Mouse (Mus musculus) MEL (cell line): ENCODE measurements around the gene Htatip2. TPM values are rescaled to one million over a fixed set of nuclear protein-coding genes. Genes with fewer than 3 reads are reported as not detected.

Source experiments
- DNase-seq: peaks from one replicate; pipeline ENCODE4 v3.0.0; 2011; ENCODE audit warnings: low read depth, low spot score
- H3K27ac ChIP-seq: 2 replicates; pipeline ENCODE4 v1.5.1; 2012; ENCODE audit warnings: low read depth, mild to moderate bottlenecking, control low read depth, low read length, moderate library complexity; ENCODE audit not compliant: control insufficient read depth
- H3K27me3 ChIP-seq, 2 experiments: fragments of 150-350 bp in 1 of 2; sonication (generic) in 1 of 2; 2 replicates each; pipeline ENCODE4 v1.6.1; 2012; ENCODE audit warnings: low read length in 2 of 2, mild to moderate bottlenecking in 2 of 2, improper control_type of control experiment in 1 of 2, moderate library complexity in 1 of 2; ENCODE audit not compliant: insufficient read depth in 2 of 2, control insufficient read depth in 1 of 2
- H3K36me3 ChIP-seq, 2 experiments: 2 replicates each; pipeline ENCODE4 v1.6.1; 2012 to 2014; ENCODE audit warnings: low read length in 2 of 2, improper control_type of control experiment in 1 of 2, inconsistent platforms in 1 of 2, mild to moderate bottlenecking in 1 of 2; ENCODE audit not compliant: insufficient read depth in 2 of 2, control insufficient read depth in 1 of 2
- H3K4me1 ChIP-seq, 2 experiments: fragments of 150-350 bp in 1 of 2; sonication (generic) in 1 of 2; 2 replicates each; pipeline ENCODE4 v1.6.1; 2012; ENCODE audit warnings: low read length in 2 of 2, improper control_type of control experiment in 1 of 2, mild to moderate bottlenecking in 1 of 2; ENCODE audit not compliant: insufficient read depth in 2 of 2, control insufficient read depth in 1 of 2
- H3K4me3 ChIP-seq, 2 experiments: fragments of 150-350 bp in 1 of 2; sonication (generic) in 1 of 2; 2 replicates each; pipeline ENCODE4 v1.5.1; 2012; ENCODE audit warnings: low read depth in 2 of 2, low read length in 2 of 2, mild to moderate bottlenecking in 2 of 2, moderate library complexity in 2 of 2, control low read depth in 1 of 2, improper control_type of control experiment in 1 of 2; ENCODE audit not compliant: control insufficient read depth in 1 of 2, insufficient read depth in 1 of 2
- H3K79me2 ChIP-seq: 2 replicates; pipeline ENCODE4 v1.6.1; 2012; ENCODE audit warnings: mild to moderate bottlenecking, low read length, moderate library complexity; ENCODE audit not compliant: control insufficient read depth, poor library complexity, insufficient read depth
- H3K9ac ChIP-seq: 2 replicates; pipeline ENCODE4 v1.6.1; 2012; ENCODE audit warnings: low read depth, mild to moderate bottlenecking, control low read depth, low read length, moderate library complexity; ENCODE audit not compliant: control insufficient read depth, poor library complexity, severe bottlenecking
- H3K9me3 ChIP-seq: fragments of 150-350 bp; sonication (generic); replicated peaks from 2 replicates; pipeline ENCODE4 v1.6.1; 2012; ENCODE audit warnings: mild to moderate bottlenecking, low read length, improper control_type of control experiment, moderate library complexity; ENCODE audit not compliant: insufficient read depth
- BHLHE40 ChIP-seq: IDR thresholded peaks from 2 replicates; pipeline ENCODE4 v1.6.1; 2012; ENCODE audit warnings: low read depth, mild to moderate bottlenecking, inconsistent platforms, low read length, improper control_type of control experiment, borderline replicate concordance
- CTCF ChIP-seq, 3 experiments: IDR thresholded peaks in 2 of 3; conservative IDR thresholded peaks in 1 of 3; 2 replicates each; pipeline ENCODE4 v1.5.1; 2011 to 2012; ENCODE audit warnings: low read length in 3 of 3, low read depth in 2 of 3, mild to moderate bottlenecking in 2 of 3, improper control_type of control experiment in 1 of 3, inconsistent platforms in 1 of 3, mixed read lengths in 1 of 3, moderate library complexity in 1 of 3; ENCODE audit not compliant: control insufficient read depth in 1 of 3, insufficient read depth in 1 of 3, poor library complexity in 1 of 3, severe bottlenecking in 1 of 3
- ELF1 ChIP-seq: IDR thresholded peaks from 2 replicates; pipeline ENCODE4 v1.6.1; 2014; ENCODE audit warnings: low read depth, mild to moderate bottlenecking, inconsistent platforms, low read length, improper control_type of control experiment, moderate library complexity
- GABPA ChIP-seq: IDR thresholded peaks from 2 replicates; pipeline ENCODE4 v1.6.1; 2012; ENCODE audit warnings: low read depth, mild to moderate bottlenecking, inconsistent platforms, low read length, improper control_type of control experiment, moderate library complexity
- GATA1 ChIP-seq: IDR thresholded peaks from 2 replicates; pipeline ENCODE4 v1.6.1; 2011; ENCODE audit warnings: low read depth, low read length, improper control_type of control experiment
- JUND ChIP-seq: IDR thresholded peaks from 2 replicates; pipeline ENCODE4 v1.6.1; 2011; ENCODE audit warnings: low read depth, mild to moderate bottlenecking, improper control_type of control experiment, low read length
- MAFK ChIP-seq: IDR thresholded peaks from 2 replicates; pipeline ENCODE4 v1.6.1; 2011; ENCODE audit warnings: low read depth, mild to moderate bottlenecking, low read length, improper control_type of control experiment, borderline replicate concordance
- MAX ChIP-seq: IDR thresholded peaks from 2 replicates; pipeline ENCODE4 v1.6.1; 2011; ENCODE audit warnings: low read length, improper control_type of control experiment
- MYB ChIP-seq: IDR thresholded peaks from 2 replicates; pipeline ENCODE4 v1.6.1; 2011; ENCODE audit warnings: mild to moderate bottlenecking, low read depth, low read length, improper control_type of control experiment
- MYC ChIP-seq: IDR thresholded peaks from 2 replicates; pipeline ENCODE4 v1.6.1; 2011; ENCODE audit warnings: low read depth, mild to moderate bottlenecking, low read length, improper control_type of control experiment, moderate library complexity
- NELFE ChIP-seq: IDR thresholded peaks from 2 replicates; pipeline ENCODE4 v1.6.1; 2011; ENCODE audit warnings: low read depth, low read length, improper control_type of control experiment
- NRF1 ChIP-seq: IDR thresholded peaks from 2 replicates; pipeline ENCODE4 v1.6.1; 2014; ENCODE audit warnings: low read depth, mild to moderate bottlenecking, inconsistent platforms, low read length, improper control_type of control experiment, moderate library complexity; ENCODE audit not compliant: poor library complexity, insufficient read depth, severe bottlenecking
- POLR2A ChIP-seq, 2 experiments: IDR thresholded peaks; 2 replicates each; pipeline ENCODE4 v1.6.1; 2011 to 2012; ENCODE audit warnings: low read length in 2 of 2, mild to moderate bottlenecking in 2 of 2, control low read depth in 1 of 2, improper control_type of control experiment in 1 of 2, low read depth in 1 of 2, moderate library complexity in 1 of 2; ENCODE audit not compliant: control insufficient read depth in 1 of 2, insufficient read depth in 1 of 2, poor library complexity in 1 of 2
- POLR2AphosphoS2 ChIP-seq: IDR thresholded peaks from 2 replicates; pipeline ENCODE4 v1.6.1; 2011; ENCODE audit warnings: low read length, improper control_type of control experiment
- POLR2AphosphoS5 ChIP-seq: IDR thresholded peaks from 2 replicates; pipeline ENCODE4 v1.6.1; 2012; ENCODE audit warnings: low read depth, borderline replicate concordance, mild to moderate bottlenecking, inconsistent platforms, low read length, moderate library complexity, mixed read lengths
- RAD21 ChIP-seq: IDR thresholded peaks from 2 replicates; pipeline ENCODE4 v1.6.1; 2011; ENCODE audit warnings: mild to moderate bottlenecking, low read depth, low read length, improper control_type of control experiment
- RCOR1 ChIP-seq: IDR thresholded peaks from 2 replicates; pipeline ENCODE4 v1.6.1; 2012; ENCODE audit warnings: low read depth, mild to moderate bottlenecking, inconsistent platforms, low read length, improper control_type of control experiment
- SIN3A ChIP-seq: IDR thresholded peaks from 2 replicates; pipeline ENCODE4 v1.6.1; 2012; ENCODE audit warnings: low read length, improper control_type of control experiment, inconsistent platforms
- TAL1 ChIP-seq: IDR thresholded peaks from 2 replicates; pipeline ENCODE4 v1.6.1; 2012; ENCODE audit warnings: mild to moderate bottlenecking, inconsistent platforms, low read length, moderate library complexity, mixed read lengths
- TBP ChIP-seq: IDR thresholded peaks from 2 replicates; pipeline ENCODE4 v1.8.0; 2011; ENCODE audit warnings: low read depth, low read length, improper control_type of control experiment
- TCF12 ChIP-seq: IDR thresholded peaks from 2 replicates; pipeline ENCODE4 v1.6.1; 2014; ENCODE audit warnings: low read depth, mild to moderate bottlenecking, inconsistent platforms, low read length, improper control_type of control experiment, moderate library complexity
- USF2 ChIP-seq, 2 experiments: IDR thresholded peaks; 2 replicates each; pipeline ENCODE4 v1.6.1; 2011 to 2012; ENCODE audit warnings: improper control_type of control experiment in 2 of 2, low read length in 2 of 2, borderline replicate concordance in 1 of 2, inconsistent platforms in 1 of 2, low read depth in 1 of 2, mild to moderate bottlenecking in 1 of 2; ENCODE audit not compliant: insufficient read depth in 1 of 2
- ZKSCAN1 ChIP-seq: IDR thresholded peaks from 2 replicates; pipeline ENCODE4 v1.6.1; 2012; ENCODE audit warnings: low read depth, mild to moderate bottlenecking, inconsistent platforms, low read length, improper control_type of control experiment, moderate library complexity
- ZMIZ1 ChIP-seq: IDR thresholded peaks from 2 replicates; pipeline ENCODE4 v1.6.1; 2012; ENCODE audit warnings: low read depth, mild to moderate bottlenecking, inconsistent platforms, low read length, improper control_type of control experiment, moderate library complexity
- ZNF384 ChIP-seq: IDR thresholded peaks from 2 replicates; pipeline ENCODE4 v1.6.1; 2012; ENCODE audit warnings: low read depth, mild to moderate bottlenecking, inconsistent platforms, low read length, improper control_type of control experiment
- polyA plus RNA-seq, 2 experiments: library from polyadenylated mRNA; stranded (reverse) in 1 of 2; unstranded in 1 of 2; fragments of >175 nt in 1 of 2; fragments of >200 nt in 1 of 2; gene quantifications; 2 replicates each; pipeline versions ENCODE4 v1.2.1 to v1.2.4; 2012; ENCODE audit warnings: low replicate concordance in 2 of 2, low read depth in 1 of 2; ENCODE audit not compliant: insufficient read length in 2 of 2, insufficient read depth in 1 of 2, missing spikeins in 1 of 2
- total RNA-seq: library from RNA; depleted of rRNA; stranded (reverse); fragments of 300-350 nt; gene quantifications from 2 replicates; pipeline ENCODE4 v1.2.3, GENCODE M21; 2012

The Htatip2 gene
- total and polyA plus RNA-seq, 3 experiments = 22.5 to 37.8 TPM; not detected in 1

DNA sequence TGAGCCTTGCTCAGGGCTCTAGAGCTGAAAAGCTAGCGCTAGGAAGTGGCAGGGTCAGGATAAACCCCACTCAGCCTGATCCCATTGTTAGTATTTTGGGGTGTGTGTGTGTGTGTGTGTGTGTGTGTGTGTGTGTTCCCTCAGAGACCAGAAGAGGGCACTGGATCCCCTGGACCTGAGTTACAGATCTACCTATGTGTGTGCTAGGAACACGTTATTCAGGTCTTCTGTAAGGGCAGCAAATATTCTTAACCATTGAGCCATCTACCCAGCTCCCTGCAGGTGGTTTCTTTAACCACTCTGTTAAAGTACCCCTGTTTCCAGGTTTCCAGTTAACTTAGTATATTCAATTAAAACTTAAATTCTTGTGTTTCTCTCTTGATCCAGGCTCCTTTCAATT lies 15.5 kb downstream of the Htatip2 start:
- Histone ChIP-seq H3K36me3 (peaks cover 18 to 19% of the 10 kb centered on the region in 2 experiments), H3K27me3 (no peaks in the 10 kb centered on the region), H3K9ac (no peak overlapping the region), H3K9me3 (no peaks in the 10 kb centered on the region)
- no peak for TF ChIP-seq POLR2AphosphoS5
- no peak for TF ChIP-seq ZNF384
- no peak for TF ChIP-seq NELFE
- no peak; a peak in 1 of 6 replicates for TF ChIP-seq CTCF (IDR thresholded peaks at IDR 0.05 in 2 of 3, conservative IDR thresholded peaks at IDR 0.05 in 1 of 3; ENCODE audit: control insufficient read depth in 1 of 3, insufficient read depth in 1 of 3, low read depth in 2 of 3, low read length in 3 of 3, poor library complexity in 1 of 3, severe bottlenecking in 1 of 3)
- no peak for TF ChIP-seq NRF1
- no peak for TF ChIP-seq MYC
- TF ChIP-seq JUND = no peak
- TF ChIP-seq RCOR1 = no peak
- no peak for TF ChIP-seq GATA1
- no peak for TF ChIP-seq TAL1
- no peak for TF ChIP-seq ZKSCAN1
- no peak for TF ChIP-seq SIN3A
- no peak for TF ChIP-seq GABPA
- TF ChIP-seq ZMIZ1 = no peak
- TF ChIP-seq, all 39 proteins: peak for 0
- Histone ChIP-seq H3K4me1 (peaks cover 7 to 23% of the 10 kb centered on the region in 2 experiments), H3K79me2 (peaks cover 8% of the 10 kb centered on the region), H3K4me3 (no peak overlapping the region), H3K27ac (no peak overlapping the region)
- DNase-seq = no peak

DNA sequence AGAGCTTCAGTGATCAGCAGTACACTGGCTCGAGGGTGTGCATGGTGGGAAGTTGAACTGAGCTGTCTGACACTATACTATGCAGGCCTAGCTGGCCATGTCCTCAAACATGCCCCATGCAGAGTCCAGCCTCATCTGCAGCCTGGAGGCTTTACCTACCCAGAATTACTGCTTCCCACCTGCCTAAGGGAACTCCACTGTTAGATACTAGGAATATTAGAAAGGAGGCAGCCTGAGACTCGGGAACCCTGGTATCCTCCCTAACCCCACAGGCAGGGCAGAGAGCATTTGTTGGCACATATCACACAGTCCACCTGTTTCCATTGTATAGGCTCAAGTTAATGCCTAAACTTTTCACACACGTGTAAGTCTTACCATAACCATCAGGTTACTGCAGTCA lies 18.7 kb downstream of the Htatip2 start:
- Histone ChIP-seq H3K79me2 (peaks cover 14% of the 10 kb centered on the region), H3K9ac (peak overlapping the region; percentile 51), H3K27ac (peak overlapping the region; percentile 79), H3K9me3 (no peaks in the 10 kb centered on the region), H3K4me1 (peaks cover 13 to 34% of the 10 kb centered on the region in 2 experiments), H3K27me3 (no peaks in the 10 kb centered on the region), H3K36me3 (peaks cover 11 to 30% of the 10 kb centered on the region in 2 experiments), H3K4me3 (no peak overlapping the region)
- DNase-seq = peak; percentile 73
- no peak for TF ChIP-seq ZKSCAN1
- TF ChIP-seq USF2 (IDR thresholded peaks at IDR 0.05; ENCODE audit: borderline replicate concordance in 1 of 2, insufficient read depth in 1 of 2, low read depth in 1 of 2, low read length in 2 of 2) = no peak
- no peak for TF ChIP-seq MAFK
- no peak for TF ChIP-seq MYB
- no peak for TF ChIP-seq TCF12
- TF ChIP-seq POLR2A (IDR thresholded peaks at IDR 0.05; ENCODE audit: control insufficient read depth in 1 of 2, insufficient read depth in 1 of 2, low read depth in 1 of 2, low read length in 2 of 2, poor library complexity in 1 of 2) = no peak
- TF ChIP-seq SIN3A = peak; percentile 32; the same call in 1 of the 2 replicates
- TF ChIP-seq TBP = no peak
- TF ChIP-seq NELFE = no peak
- peak; percentile 40 for TF ChIP-seq MAX
- no peak for TF ChIP-seq TAL1
- no peak for TF ChIP-seq ELF1
- TF ChIP-seq POLR2AphosphoS5 = no peak
- TF ChIP-seq BHLHE40 = no peak
- TF ChIP-seq RAD21 = no peak
- TF ChIP-seq POLR2AphosphoS2 = peak; percentile 34; the same call in 1 of the 2 replicates
- TF ChIP-seq RCOR1 = no peak
- no peak for TF ChIP-seq JUND
- TF ChIP-seq ZMIZ1 = no peak
